Mouse (Mus musculus) C2C12 (cell line): ENCODE data around the gene Baiap3.

Experiments
- CEBPB ChIP-seq: IDR thresholded peaks from one replicate; pipeline ENCODE4 v1.6.1; 2011; ENCODE audit warnings: low read depth, mild to moderate bottlenecking, control low read depth, moderate library complexity
- CTCF ChIP-seq: IDR thresholded peaks from one replicate; pipeline ENCODE4 v1.5.1; 2011; ENCODE audit not compliant: control insufficient read depth, insufficient read depth, insufficient read length
- MAX ChIP-seq: IDR thresholded peaks from one replicate; pipeline ENCODE4 v1.6.1; 2011; ENCODE audit warnings: mild to moderate bottlenecking, control low read depth
- MYOD1 ChIP-seq: IDR thresholded peaks from one replicate; pipeline ENCODE4 v1.6.1; 2011; ENCODE audit warnings: low read depth; ENCODE audit not compliant: control insufficient read depth, insufficient read length
- USF1 ChIP-seq: IDR thresholded peaks from one replicate; pipeline ENCODE4 v1.6.1; 2011; ENCODE audit warnings: low read depth, mild to moderate bottlenecking, control low read depth, moderate library complexity

- TF ChIP-seq CTCF (no peak), MYOD1 (no peak), CEBPB (no peak), MAX (no peak), USF1 (no peak)
Measured at GRCm38 (mm10) chr17:25293495-25293894, 37.3 kb upstream of the Baiap3 start.
